8 mouse cellular contexts compared by ENCODE assay signal in genomic region chr11:58977150-58977549, GRCm38 (mm10). TPM values are rescaled to one million over a fixed set of nuclear protein-coding genes. Genes with fewer than 3 reads are reported as not detected.
DNase-seq lines count a peak whose midpoint lies in the region; ATAC-seq and TF ChIP-seq lines count a peak whose summit lies in the region.

No protein-coding gene starts in this region.

- in situ Hi-C loops in CH12.LX (cut with MboI; ENCODE audit: low pct_ligation_motif_present, low pct_unique_long_range_greater_than_20kb, low sequenced_read_pairs) = no loop called here

- ATAC-seq in embryonic facial prominence, embryonic 14.5 days (ENCODE audit: low read depth) = no peak
- no peak for ATAC-seq in kidney, embryonic 16.5 days (ENCODE audit: low FRiP score, low TSS enrichment)
- no peak for ATAC-seq in midbrain, embryonic 13.5 days

- H3K79me2 ChIP-seq in CH12.LX (replicated peaks; ENCODE audit: control insufficient read depth, extremely low read depth, insufficient read depth, poor library complexity, severe bottlenecking) = peaks cover 64% of the 10 kb centered on the region

- dilution Hi-C loops in CH12.LX (cut with MboI; ENCODE audit: extremely low pct_ligation_motif_present, extremely low pct_unique_long_range_greater_than_20kb, low sequenced_read_pairs) = no loop called here

- H3K9me3 ChIP-seq in CH12.LX (replicated peaks; ENCODE audit: low read length) = no peaks in the 10 kb centered on the region
- no peaks in the 10 kb centered on the region for H3K9me3 ChIP-seq in embryonic facial prominence, embryonic 14.5 days (ENCODE audit: control insufficient read depth, low read length)
- no peaks in the 10 kb centered on the region for H3K9me3 ChIP-seq in kidney, embryonic 16.5 days (ENCODE audit: low read length)
- no peaks in the 10 kb centered on the region for H3K9me3 ChIP-seq in midbrain, embryonic 13.5 days

- H3K4me1 ChIP-seq in CH12.LX (ENCODE audit: control insufficient read depth in 1 of 2, insufficient read depth in 2 of 2) = peaks cover 20 to 59% of the 10 kb centered on the region in 2 experiments
- peaks cover 20% of the 10 kb centered on the region for H3K4me1 ChIP-seq in embryonic facial prominence, embryonic 14.5 days (ENCODE audit: control insufficient read depth, insufficient read depth, low read length)
- H3K4me1 ChIP-seq in kidney, embryonic 16.5 days (ENCODE audit: insufficient read depth, low read length) = peaks cover 34% of the 10 kb centered on the region
- H3K4me1 ChIP-seq in midbrain, embryonic 13.5 days (replicated peaks) = peaks cover 58% of the 10 kb centered on the region

- TF ChIP-seq RAD21 in CH12.LX (IDR thresholded peaks at IDR 0.05; ENCODE audit: low read depth, low read length) = no peak

- H3K4me2 ChIP-seq in CH12.LX (ENCODE audit: insufficient read depth, low read depth, poor library complexity, severe bottlenecking) = peak overlapping the region; percentile 62
- H3K4me2 ChIP-seq in embryonic facial prominence, embryonic 14.5 days (ENCODE audit: low read depth, low read length) = peak overlapping the region; percentile 98
- peak overlapping the region; percentile 94 for H3K4me2 ChIP-seq in kidney, embryonic 16.5 days (replicated peaks; ENCODE audit: low read depth, low read length)
- H3K4me2 ChIP-seq in midbrain, embryonic 13.5 days (replicated peaks) = peak overlapping the region; percentile 100

- H3K36me3 ChIP-seq in CH12.LX (replicated peaks in 1 of 2; ENCODE audit: control insufficient read depth in 1 of 2, insufficient read depth in 1 of 2, low read length in 1 of 2) = peaks cover 2 to 45% of the 10 kb centered on the region in 2 experiments
- H3K36me3 ChIP-seq in embryonic facial prominence, embryonic 14.5 days (ENCODE audit: control insufficient read depth, insufficient read depth, low read length) = peaks cover 13% of the 10 kb centered on the region; the same call in 1 of the 2 replicates
- H3K36me3 ChIP-seq in kidney, embryonic 16.5 days (ENCODE audit: insufficient read depth, low read length) = peaks cover 8% of the 10 kb centered on the region
- H3K36me3 ChIP-seq in midbrain, embryonic 13.5 days = peaks cover 11% of the 10 kb centered on the region

- H3K27ac ChIP-seq in CH12.LX (ENCODE audit: insufficient read depth, low read depth) = peak overlapping the region; percentile 40
- H3K27ac ChIP-seq in embryonic facial prominence, embryonic 14.5 days (replicated peaks; ENCODE audit: low read depth, low read length) = peak overlapping the region; percentile 75
- peak overlapping the region; percentile 90 for H3K27ac ChIP-seq in kidney, embryonic 16.5 days (ENCODE audit: low read length)
- peak overlapping the region; percentile 62 for H3K27ac ChIP-seq in midbrain, embryonic 13.5 days

- peak overlapping the region; percentile 70 to 99 (median 96) for H3K4me3 ChIP-seq in CH12.LX (replicated peaks in 1 of 3; ENCODE audit: low read depth in 2 of 3, low read length in 2 of 3, poor library complexity in 1 of 3)
- peak overlapping the region; percentile 100 for H3K4me3 ChIP-seq in embryonic facial prominence, embryonic 14.5 days (ENCODE audit: low read depth, low read length)
- peak overlapping the region; percentile 81 for H3K4me3 ChIP-seq in kidney, embryonic 16.5 days (ENCODE audit: low read length)
- H3K4me3 ChIP-seq in midbrain, embryonic 13.5 days (replicated peaks) = peak overlapping the region; percentile 99

- under 1% methylated on average over 17 of the region's 29 CpGs for WGBS in embryonic facial prominence, embryonic 14.5 days
- WGBS in kidney, embryonic 16.5 days = under 1% methylated on average over 29 of the region's 29 CpGs
- WGBS in midbrain, embryonic 13.5 days = under 1% methylated on average over 29 of the region's 29 CpGs

- TF ChIP-seq CTCF in CH12.LX (conservative IDR thresholded peaks at IDR 0.05 in 1 of 2, IDR thresholded peaks at IDR 0.05 in 1 of 2; ENCODE audit: low read depth in 2 of 2, low read length in 2 of 2) = no peak

- no peaks in the 10 kb centered on the region for H3K27me3 ChIP-seq in CH12.LX (replicated peaks)
- no peaks in the 10 kb centered on the region for H3K27me3 ChIP-seq in embryonic facial prominence, embryonic 14.5 days (replicated peaks; ENCODE audit: control insufficient read depth, insufficient read depth, low read length)
- no peaks in the 10 kb centered on the region for H3K27me3 ChIP-seq in kidney, embryonic 16.5 days (ENCODE audit: insufficient read depth, low read length)
- H3K27me3 ChIP-seq in midbrain, embryonic 13.5 days = no peaks in the 10 kb centered on the region

- peak; percentile 46 to 76 for DNase-seq in adrenal gland, adult (ENCODE audit: inconsistent age in 2 of 2, low spot score in 1 of 2)
- DNase-seq in adrenal gland, adult 8-10 months = no peak
- peak; percentile 39 for DNase-seq in CH12.LX (ENCODE audit: extremely low read depth)
- no peak for DNase-seq in embryonic facial prominence, embryonic 14.5 days (ENCODE audit: low spot score)
- DNase-seq in yolk sac, embryonic 10.5 days (ENCODE audit: low spot score) = peak; percentile 32
- DNase-seq in left cerebral cortex, adult 9 months (ENCODE audit: low spot score in 2 of 2) = no peak

- TF ChIP-seq POLR2A in CH12.LX (IDR thresholded peaks at IDR 0.05; ENCODE audit: low read depth, low read length) = no peak

- peak overlapping the region; percentile 86 for H3K9ac ChIP-seq in CH12.LX (ENCODE audit: insufficient read depth, low read depth)
- H3K9ac ChIP-seq in embryonic facial prominence, embryonic 14.5 days (ENCODE audit: low read depth, low read length) = peak overlapping the region; percentile 93
- peak overlapping the region; percentile 83 for H3K9ac ChIP-seq in kidney, embryonic 16.5 days (replicated peaks; ENCODE audit: low read length)
- H3K9ac ChIP-seq in midbrain, embryonic 13.5 days (replicated peaks) = peak overlapping the region; percentile 97

- TF ChIP-seq EP300 in CH12.LX (IDR thresholded peaks at IDR 0.05; ENCODE audit: low read length) = no peak

TF ChIP-seq in CH12.LX, 34 proteins besides CTCF, POLR2A, EP300 and RAD21:
- no peak for TF ChIP-seq MEF2A (IDR thresholded peaks at IDR 0.05; ENCODE audit: borderline replicate concordance, low read depth, low read length)
- no peak for TF ChIP-seq SMC3 (IDR thresholded peaks at IDR 0.05; ENCODE audit: low read depth, low read length)
- TF ChIP-seq HCFC1 (IDR thresholded peaks at IDR 0.05; ENCODE audit: low read depth, low read length) = no peak
- peak; percentile 55 for TF ChIP-seq CHD1 (IDR thresholded peaks at IDR 0.05; ENCODE audit: low read depth, low read length)
- no peak for TF ChIP-seq RCOR1 (conservative IDR thresholded peaks at IDR 0.05; ENCODE audit: low read depth, low read length)
- 0 out of 2 replicates have a peak, but pooled peaks have one; percentile 34 for TF ChIP-seq UBTF (IDR thresholded peaks at IDR 0.05; ENCODE audit: low read depth, low read length)

RNA-seq across cellular contexts. Expression of gene Trim11, which starts 0.7 kb away (rescaled TPM):
- total RNA-seq in adrenal gland, adult 8-10 months (2022) = 10 to 100 TPM; 23.2 to 38.7 (median 31.3) TPM
- 32.5 and 33.2 TPM in 2 replicates for total RNA-seq in CH12.LX (2012; rRNA removed)
- total RNA-seq in CH12.LX (2014; rRNA removed) = 22.5 and 23.2 TPM in 2 replicates
- polyA plus RNA-seq in CH12.LX (2012; ENCODE audit: insufficient read length, low read depth) = 21.8 and 23.0 TPM in 2 replicates
- polyA plus RNA-seq in embryonic facial prominence, embryonic 14.5 days (2014; fragmentation: Nextera tagmentation; extraction: Ambion mirVana) = 19.2 and 23.0 TPM in 2 replicates
- 22.9 and 25.9 TPM in 2 replicates for polyA plus RNA-seq in kidney, embryonic 16.5 days (2015; fragmentation: Nextera tagmentation; extraction: Ambion mirVana)
- polyA plus RNA-seq in midbrain, embryonic 13.5 days (2015; fragmentation: Nextera tagmentation; extraction: Ambion mirVana) = 18.7 and 21.9 TPM in 2 replicates

RNA-seq across cellular contexts. Expression of gene Hist3h2a, which starts 22.7 kb away (rescaled TPM):
- 10 to 100 TPM; 18.8 to 28.5 (median 26.2) TPM for total RNA-seq in adrenal gland, adult 8-10 months (2022)
- total RNA-seq in CH12.LX (2012; rRNA removed) = 97.2 and 125 TPM in 2 replicates
- 4.4 and 6.1 TPM in 2 replicates for total RNA-seq in CH12.LX (2014; rRNA removed)
- 0.79 and 1.2 TPM in 2 replicates for polyA plus RNA-seq in CH12.LX (2012; ENCODE audit: insufficient read length, low read depth)
- polyA plus RNA-seq in embryonic facial prominence, embryonic 14.5 days (2014; fragmentation: Nextera tagmentation; extraction: Ambion mirVana) = 27.6 and 29.7 TPM in 2 replicates
- polyA plus RNA-seq in kidney, embryonic 16.5 days (2015; fragmentation: Nextera tagmentation; extraction: Ambion mirVana) = 39.5 and 39.7 TPM in 2 replicates
- polyA plus RNA-seq in midbrain, embryonic 13.5 days (2015; fragmentation: Nextera tagmentation; extraction: Ambion mirVana) = 149 and 155 TPM in 2 replicates

RNA-seq across cellular contexts. Expression of gene Trim17, which starts 22.7 kb away (rescaled TPM):
- total RNA-seq in adrenal gland, adult 8-10 months (2022) = under 1 TPM; 0.21 to 0.59 (median 0.46) TPM
- 0.21 and 0.47 TPM in 2 replicates for total RNA-seq in CH12.LX (2012; rRNA removed)
- not detected in 2 replicates for total RNA-seq in CH12.LX (2014; rRNA removed)
- polyA plus RNA-seq in CH12.LX (2012; ENCODE audit: insufficient read length, low read depth) = 0.20 and 0.49 TPM in 2 replicates
- 0.41 and 0.51 TPM in 2 replicates for polyA plus RNA-seq in embryonic facial prominence, embryonic 14.5 days (2014; fragmentation: Nextera tagmentation; extraction: Ambion mirVana)
- 0.42 and 0.64 TPM in 2 replicates for polyA plus RNA-seq in kidney, embryonic 16.5 days (2015; fragmentation: Nextera tagmentation; extraction: Ambion mirVana)
- polyA plus RNA-seq in midbrain, embryonic 13.5 days (2015; fragmentation: Nextera tagmentation; extraction: Ambion mirVana) = 1.1 and 1.3 TPM in 2 replicates

RNA-seq across cellular contexts. Expression of gene Hist3h2ba, which starts 28.4 kb away (rescaled TPM):
- 10 to 100 TPM in 2 of 4 experiments, 1 to 10 TPM in 2; 3.3 to 12.2 (median 7.8) TPM for total RNA-seq in adrenal gland, adult 8-10 months (2022)
- total RNA-seq in CH12.LX (2012; rRNA removed) (0.34 TPM in 1 of 2 replicates, not detected in the other), CH12.LX (2014; rRNA removed) (not detected in 2 replicates)
- not detected in 2 replicates for polyA plus RNA-seq in CH12.LX (2012; ENCODE audit: insufficient read length, low read depth)
- polyA plus RNA-seq in embryonic facial prominence, embryonic 14.5 days (2014; fragmentation: Nextera tagmentation; extraction: Ambion mirVana) = 14.9 and 20.8 TPM in 2 replicates
- polyA plus RNA-seq in kidney, embryonic 16.5 days (2015; fragmentation: Nextera tagmentation; extraction: Ambion mirVana) = 93.4 and 93.5 TPM in 2 replicates
- polyA plus RNA-seq in midbrain, embryonic 13.5 days (2015; fragmentation: Nextera tagmentation; extraction: Ambion mirVana) = 383 and 402 TPM in 2 replicates

RNA-seq across cellular contexts. Expression of gene Rnf187, which starts 38.4 kb away (rescaled TPM):
- total RNA-seq in adrenal gland, adult 8-10 months (2022) = 100 to 1,000 TPM; 179 to 200 (median 190) TPM
- total RNA-seq in CH12.LX (2012; rRNA removed) = 185 and 230 TPM in 2 replicates
- 175 and 188 TPM in 2 replicates for total RNA-seq in CH12.LX (2014; rRNA removed)
- 181 and 195 TPM in 2 replicates for polyA plus RNA-seq in CH12.LX (2012; ENCODE audit: insufficient read length, low read depth)
- 256 and 271 TPM in 2 replicates for polyA plus RNA-seq in embryonic facial prominence, embryonic 14.5 days (2014; fragmentation: Nextera tagmentation; extraction: Ambion mirVana)
- 217 and 219 TPM in 2 replicates for polyA plus RNA-seq in kidney, embryonic 16.5 days (2015; fragmentation: Nextera tagmentation; extraction: Ambion mirVana)
- 453 and 491 TPM in 2 replicates for polyA plus RNA-seq in midbrain, embryonic 13.5 days (2015; fragmentation: Nextera tagmentation; extraction: Ambion mirVana)

Comparison
In these comparisons a context has a peak if more than half of its experiments do, and no peak if none do; other contexts are left out.
1. DNase-seq: peak in adrenal gland, adult (2 of 2), CH12.LX (single experiment) and yolk sac, embryonic 10.5 days (single experiment); none in adrenal gland, adult 8-10 months (single experiment), embryonic facial prominence, embryonic 14.5 days (single experiment) and left cerebral cortex, adult 9 months (0 of 2).
2. H3K27ac ChIP-seq: peak in every context shown above with its lines; median percentile 90 in kidney, embryonic 16.5 days; 75 in embryonic facial prominence, embryonic 14.5 days; 62 in midbrain, embryonic 13.5 days; 40 in CH12.LX.
3. RNA of gene Hist3h2a, which starts 22.7 kb away (polyA plus RNA-seq): 149 to 155 TPM in midbrain, embryonic 13.5 days, 39.5 to 39.7 TPM in kidney, embryonic 16.5 days and 27.6 to 29.7 TPM in embryonic facial prominence, embryonic 14.5 days; 0.79 to 1.2 TPM in CH12.LX; every median in the first group is over 10 times any median in the second.
4. Peak in every context shown above with its lines, with median percentiles within 50 percentile points of each other: H3K4me2 ChIP-seq, H3K4me3 ChIP-seq and H3K9ac ChIP-seq.